Mouse (Mus musculus): Measurements from ENCODE around the gene Strn.

GRCm38 (mm10) chr17:78615096-78615495 lies 121.9 kb downstream of the Strn start:
- TF ChIP-seq POLR2A (IDR thresholded peaks at IDR 0.05; ENCODE audit: extremely low read depth, insufficient read depth, low read length) = no peak
- TF ChIP-seq CTCF (IDR thresholded peaks at IDR 0.05; ENCODE audit: low read depth, low read length) = no peak
